Mouse (Mus musculus) cerebellum, adult 11 months (tissue): ENCODE measurements at regions not wholly inside any gene's neighbourhood (a gene's known extent, or its start where the extent isn't known, plus 50 kb on each side); places are given as distances from the start of the nearest gene placed in this dataset.

ENCODE experiments used
- DNase-seq: peaks from one replicate; pipeline ENCODE4 v3.0.0; 2022

- DNase-seq, result no peak
Observed at GRCm38 (mm10) chr6:12140596-12140995, 233.0 kb downstream of the Phf14 start.

- DNase-seq, result no peak
Observed at GRCm38 (mm10) chr6:12145216-12145615, 237.6 kb downstream of the Phf14 start.

GRCm38 (mm10) chr6:12150613-12151333 is 243.2 kb downstream of the Phf14 start:
- DNase-seq, result no peak

GRCm38 (mm10) chr6:12163971-12164370 is 256.4 kb downstream of the Phf14 start:
- no peak for DNase-seq

DNA sequence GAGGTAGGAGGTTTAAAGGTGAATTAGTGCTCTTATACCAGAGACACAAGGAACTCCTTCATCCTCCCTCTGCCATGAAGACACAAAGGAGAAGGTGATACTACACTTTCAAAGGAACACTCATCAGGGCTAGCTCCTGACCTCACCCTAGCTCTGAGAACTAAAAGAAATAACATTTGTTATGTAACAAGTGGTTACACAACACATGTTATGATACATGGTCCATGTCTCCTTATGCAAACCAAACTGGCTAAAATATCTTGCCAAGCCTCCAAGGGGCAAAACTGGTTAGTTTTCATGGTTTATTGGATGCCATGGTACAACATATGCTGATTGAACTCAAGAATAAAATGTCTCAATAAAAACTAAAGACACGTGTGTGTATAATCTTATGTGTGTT is 260.9 kb downstream of the Phf14 start:
- DNase-seq, result no peak

GRCm38 (mm10) chr6:12169431-12169830 is 261.8 kb downstream of the Phf14 start:
- peak; percentile 57 for DNase-seq

GRCm38 (mm10) chr6:12170722-12171121 is 263.1 kb downstream of the Phf14 start:
- no peak for DNase-seq

DNA sequence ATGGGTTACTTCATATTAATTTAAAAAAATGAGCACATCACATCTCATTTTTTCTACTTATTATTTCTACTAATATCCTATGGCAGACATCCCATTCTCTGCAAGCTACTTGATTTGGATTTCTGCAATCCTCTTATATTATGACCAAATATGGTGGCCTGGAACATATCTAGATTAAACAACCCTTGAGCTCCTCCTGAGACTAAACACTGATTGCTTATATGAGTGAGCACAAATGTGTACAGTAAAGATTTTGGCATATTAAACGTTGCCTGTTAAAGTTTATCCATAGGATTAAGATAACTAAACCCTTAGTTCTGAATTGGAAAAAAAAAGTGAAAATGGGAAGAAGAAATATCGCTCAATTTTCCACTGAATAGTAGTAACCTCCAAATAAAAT is 263.6 kb downstream of the Phf14 start:
- DNase-seq, result no peak

- DNase-seq, result no peak
Observed at GRCm38 (mm10) chr6:12177996-12178395, 270.4 kb downstream of the Phf14 start.

DNA sequence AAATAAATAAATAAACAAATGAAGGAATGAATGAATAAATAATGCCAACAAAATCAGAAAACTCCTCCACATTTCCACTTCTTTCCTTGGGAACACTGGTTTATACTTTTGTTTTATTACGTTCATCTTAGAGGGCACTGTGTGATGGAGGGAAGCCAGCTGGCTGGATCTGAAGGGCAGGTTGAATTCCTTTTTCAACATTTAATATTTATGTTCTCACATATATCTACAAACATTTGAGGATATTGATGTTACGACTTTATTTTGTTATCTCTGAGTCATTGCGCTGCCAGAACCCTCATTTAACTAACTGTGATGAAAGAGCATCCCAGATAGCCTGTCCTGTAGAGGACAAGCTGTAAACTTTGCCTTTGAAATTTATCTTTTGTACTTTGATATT is 273.3 kb downstream of the Phf14 start:
- no peak for DNase-seq

GRCm38 (mm10) chr6:12210190-12210589 is 302.6 kb downstream of the Phf14 start:
- no peak for DNase-seq

DNA sequence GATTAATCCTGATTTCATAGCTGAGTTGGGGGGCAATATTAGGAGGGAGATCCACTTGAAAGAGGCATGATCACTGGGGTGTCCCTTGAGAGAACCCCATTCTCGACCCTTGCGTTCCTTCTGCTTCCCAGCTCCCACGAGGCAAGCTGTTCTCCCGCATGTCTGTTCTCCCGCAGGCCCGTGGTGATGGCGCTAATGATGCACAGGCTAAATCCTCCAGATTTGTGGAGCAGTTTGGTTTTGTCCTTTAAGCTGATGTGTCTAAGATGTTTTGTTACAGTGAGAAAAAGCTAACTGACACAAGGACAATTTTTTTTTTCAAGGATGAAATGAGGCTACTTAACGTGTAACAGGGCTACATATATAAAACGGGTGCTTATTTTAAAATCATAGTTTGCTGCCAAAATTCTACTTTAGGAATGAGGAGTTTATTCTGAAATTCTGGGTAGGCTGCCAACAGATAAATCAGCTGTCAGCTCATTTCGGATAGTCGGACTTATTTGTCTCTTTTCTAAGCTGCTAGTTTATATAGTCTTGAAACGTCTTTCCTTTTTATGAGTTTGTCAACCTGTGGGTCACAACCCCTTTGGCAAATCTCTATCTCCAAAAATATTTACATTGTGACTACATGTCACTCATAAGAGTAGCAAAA is 307.0 kb downstream of the Phf14 start:
- DNase-seq, result no peak

DNA sequence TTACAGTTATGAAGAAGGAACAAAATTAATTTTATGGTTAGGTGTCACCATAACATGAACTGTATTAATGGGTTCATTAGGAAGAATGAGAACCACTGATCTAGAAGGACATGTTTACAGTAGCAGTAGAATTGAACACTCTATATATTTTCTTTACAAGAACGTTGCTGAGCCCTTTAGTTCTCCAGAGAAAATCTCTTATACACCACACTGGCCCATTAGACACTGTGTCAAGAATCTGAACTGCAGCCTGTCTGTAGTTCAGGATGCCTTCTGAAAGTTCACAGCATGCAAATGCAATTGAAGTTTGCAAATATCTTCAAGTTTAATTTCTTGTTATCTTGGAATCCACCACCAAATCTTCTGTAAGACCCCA is 307.6 kb downstream of the Phf14 start:
- no peak for DNase-seq

- DNase-seq, result no peak
Observed at GRCm38 (mm10) chr6:12244151-12244550, 336.5 kb downstream of the Phf14 start.

DNA sequence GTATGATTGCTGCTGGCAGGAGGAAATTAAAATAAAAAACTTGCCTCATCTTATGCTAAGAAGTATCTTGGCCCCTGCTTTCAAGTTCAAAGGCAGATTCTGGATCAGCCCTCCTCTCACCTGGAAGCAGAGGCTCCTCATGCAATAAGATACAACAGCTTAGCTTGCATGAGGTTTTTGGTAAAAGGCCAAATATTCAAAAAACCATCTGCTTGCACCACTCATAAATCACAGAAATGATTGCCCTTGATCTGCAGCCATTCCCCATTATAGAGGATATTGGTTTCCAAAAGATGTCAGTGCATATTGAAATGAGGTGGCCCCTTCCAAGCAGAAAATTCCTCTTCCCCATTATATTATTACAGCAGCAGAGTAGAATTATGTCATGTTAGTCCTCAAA is 340.4 kb downstream of the Phf14 start:
- no peak for DNase-seq

- DNase-seq, result peak; percentile 45
Observed at GRCm38 (mm10) chr6:12248599-12248998, 341.0 kb downstream of the Phf14 start.

- DNase-seq, result no peak
Observed at GRCm38 (mm10) chr6:12254507-12254906, 346.9 kb downstream of the Phf14 start.

GRCm38 (mm10) chr6:12255434-12255833 is 347.8 kb downstream of the Phf14 start:
- no peak for DNase-seq

DNA sequence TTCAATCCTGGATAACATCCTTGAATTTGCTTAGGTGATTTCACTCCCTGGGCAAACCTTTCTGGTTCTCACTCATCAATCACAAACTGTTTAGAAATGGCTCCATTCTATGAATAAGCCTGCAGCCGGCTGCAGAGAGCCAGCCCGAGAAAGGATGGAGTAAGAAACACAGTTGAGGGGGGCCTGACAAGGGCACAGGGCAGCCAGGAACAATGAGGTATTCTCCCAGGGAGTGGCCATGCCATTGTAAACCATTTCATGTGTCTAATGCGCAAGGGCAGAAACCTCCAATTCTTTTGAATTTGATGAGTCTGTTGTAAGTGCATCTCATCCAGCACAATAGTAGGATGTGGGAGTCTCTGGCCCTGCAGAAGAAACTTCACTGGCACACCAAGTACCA is 350.7 kb downstream of the Phf14 start:
- no peak for DNase-seq

GRCm38 (mm10) chr6:12258940-12259481 is 351.4 kb downstream of the Phf14 start:
- no peak for DNase-seq

DNA sequence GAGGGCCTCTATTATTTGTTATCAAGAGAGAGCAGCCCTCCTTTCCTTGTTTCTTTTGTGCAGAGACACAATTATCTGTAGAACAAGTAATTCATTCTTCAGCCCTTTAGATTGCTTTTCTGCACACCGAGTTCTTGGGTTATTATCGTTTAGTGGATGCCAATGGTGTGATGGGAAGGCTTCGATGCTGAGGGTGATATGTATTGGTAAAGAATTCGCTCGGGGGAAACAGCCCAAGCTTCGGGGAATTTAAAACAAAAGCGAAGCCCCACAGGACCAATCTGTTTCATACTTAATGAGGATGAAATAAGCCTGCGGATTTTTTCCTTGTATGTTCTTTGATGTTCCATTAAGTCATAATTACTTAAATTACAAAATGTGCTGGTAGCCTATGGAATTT is 352.0 kb downstream of the Phf14 start:
- no peak for DNase-seq

- peak; percentile 38 for DNase-seq
Observed at GRCm38 (mm10) chr6:12260325-12261076, 352.9 kb downstream of the Phf14 start.
